Mouse (Mus musculus) megakaryocyte progenitor cell, adult 5-6 weeks (primary cell): Measurements from ENCODE around the gene Arl4a. TPM values are rescaled to one million over a fixed set of nuclear protein-coding genes. Genes with fewer than 3 reads are reported as not detected.

Experiments used
- ATAC-seq: replicated peaks from 2 replicates; pipeline ENCODE4 v1.8.0; 2016; ENCODE audit warnings: mild to moderate bottlenecking, moderate TSS enrichment, inconsistent platforms; ENCODE audit not compliant: poor library complexity
- total RNA-seq, 2 experiments: library from RNA; stranded (forward) in 1 of 2; stranded (reverse) in 1 of 2; fragments of 157-497, 149-512 nt in 1 of 2; fragments of 200-1000 nt in 1 of 2; gene quantifications; 2 replicates each; pipeline versions ENCODE4 v1.2.3 to v1.2.4; 2015 to 2017

Gene Arl4a
- total RNA-seq, 2 experiments from 2014 or later: 11.2 to 23.4 TPM

DNA sequence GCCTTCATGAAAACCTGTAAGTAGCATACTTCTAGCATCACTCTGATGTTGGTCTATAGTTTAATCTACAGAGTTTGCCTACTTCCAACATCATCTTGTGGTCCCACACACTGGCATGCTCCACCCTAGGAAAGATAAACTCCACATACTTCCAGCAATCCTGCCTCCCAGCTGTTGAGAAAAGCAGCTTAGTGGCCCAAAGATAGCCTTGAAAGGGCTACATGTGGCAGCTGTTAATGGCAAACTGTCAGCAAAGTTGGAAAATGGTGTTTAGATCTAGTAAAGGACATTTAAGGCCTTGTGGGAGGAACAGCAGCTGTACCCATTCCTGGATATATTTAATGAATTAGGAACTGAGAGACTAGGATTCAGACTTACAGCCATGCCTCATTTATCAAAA lies 68.3 kb downstream of the Arl4a start:
- no peak for ATAC-seq

GRCm38 (mm10) chr12:39968109-39968508 lies 69.7 kb downstream of the Arl4a start:
- ATAC-seq: no peak

GRCm38 (mm10) chr12:39959166-39959565 lies 78.7 kb downstream of the Arl4a start:
- no peak for ATAC-seq

DNA sequence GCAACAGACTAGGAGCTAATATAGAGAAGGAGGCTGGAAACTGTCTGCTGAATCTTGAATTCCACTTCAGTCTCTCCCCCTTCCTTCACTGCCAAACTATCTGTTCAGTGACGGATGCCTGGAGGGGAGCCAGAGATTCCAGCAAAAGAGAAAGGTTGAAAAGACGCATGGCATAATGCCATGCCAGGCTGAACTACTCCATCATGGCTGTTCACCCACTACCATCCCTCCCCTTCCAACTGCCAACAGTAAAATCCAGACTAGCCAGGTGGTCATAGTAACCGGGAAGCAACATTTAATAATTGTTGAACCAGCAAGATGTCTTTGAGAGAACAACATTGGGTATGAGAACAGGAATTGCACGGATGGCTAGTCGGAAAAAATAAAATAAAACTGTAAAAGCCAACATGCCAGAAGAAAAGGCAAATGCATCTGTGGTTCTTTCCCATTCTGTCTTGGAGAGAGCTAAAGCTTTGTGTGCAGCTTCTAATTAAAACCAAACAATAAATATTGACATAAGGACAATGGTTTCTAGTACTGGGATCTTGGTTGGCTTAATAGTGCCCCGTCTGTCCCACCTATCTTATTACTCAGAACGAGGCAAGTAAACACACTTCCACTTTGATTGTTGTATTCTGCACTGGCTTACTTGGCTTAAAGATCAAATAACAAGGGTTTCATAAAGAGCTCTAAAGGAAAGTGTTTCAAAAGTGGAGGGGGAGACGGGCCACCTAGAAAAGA lies 79.7 kb downstream of the Arl4a start:
- no peak for ATAC-seq

GRCm38 (mm10) chr12:39956396-39956795 lies 81.4 kb downstream of the Arl4a start:
- no peak for ATAC-seq

Other genes with a start within 250 kb of the Arl4a start
- 1.8 and 2.9 TPM in 2 replicates for gene Scin, start 96.2 kb upstream of the Arl4a start, total RNA-seq (2015)
- gene Scin, start 96.2 kb upstream of the Arl4a start, total RNA-seq (2017): 3.2 and 4.6 TPM in 2 replicates
- gene Lsmem1, start 161.5 kb upstream of the Arl4a start, total RNA-seq (2015): not detected in 2 replicates
- 0.24 and 0.54 TPM in 2 replicates for gene Lsmem1, start 161.5 kb upstream of the Arl4a start, total RNA-seq (2017)
- gene Ifrd1, start 210.5 kb upstream of the Arl4a start, total RNA-seq (2015): 145 and 175 TPM in 2 replicates
- gene Ifrd1, start 210.5 kb upstream of the Arl4a start, total RNA-seq (2017): 111 and 112 TPM in 2 replicates